Mouse (Mus musculus) intestine, postnatal 0 days (tissue): Measurements from ENCODE around the gene Adra2b. TPM values are rescaled to one million over a fixed set of nuclear protein-coding genes. Genes with fewer than 3 reads are reported as not detected.
A peak's percentile ranks its signal among the peaks of the same experiment; 100 is the strongest.

Experiments
- ATAC-seq: fragments of 200-750 bp; cut with Nextera tagmentation; 2 replicates; pipeline ENCODE4 v1.8.0; 2017; ENCODE audit warnings: mild to moderate bottlenecking, moderate TSS enrichment, moderate library complexity
- H3K27ac ChIP-seq: fragments of 300-500 bp; sonication (generic); 2 replicates; pipeline ENCODE4 v1.5.1; 2014; ENCODE audit warnings: mild to moderate bottlenecking, low read depth, low read length, moderate library complexity
- H3K27me3 ChIP-seq: fragments of 300-500 bp; sonication (generic); replicated peaks from 2 replicates; pipeline ENCODE4 v1.6.1; 2014; ENCODE audit warnings: low read length, mixed read lengths; ENCODE audit not compliant: control insufficient read depth, insufficient read depth
- H3K36me3 ChIP-seq: fragments of 300-500 bp; sonication (generic); 2 replicates; pipeline ENCODE4 v1.6.1; 2014; ENCODE audit warnings: mild to moderate bottlenecking, moderate library complexity; ENCODE audit not compliant: control insufficient read depth, insufficient read depth
- H3K4me1 ChIP-seq: fragments of 300-500 bp; sonication (generic); replicated peaks from 2 replicates; pipeline ENCODE4 v1.6.1; 2014; ENCODE audit warnings: antibody characterized with exemption, low read length, mixed read lengths; ENCODE audit not compliant: control insufficient read depth, insufficient read depth
- H3K4me2 ChIP-seq: fragments of 300-500 bp; sonication (generic); replicated peaks from 2 replicates; pipeline ENCODE4 v1.6.1; 2014; ENCODE audit warnings: low read depth, mild to moderate bottlenecking, moderate library complexity
- H3K4me3 ChIP-seq: fragments of 300-500 bp; sonication (generic); 2 replicates; pipeline ENCODE4 v1.5.1; 2014; ENCODE audit warnings: low read depth, low read length
- H3K9ac ChIP-seq: fragments of 300-500 bp; sonication (generic); 2 replicates; pipeline ENCODE4 v1.6.1; 2014; ENCODE audit warnings: mild to moderate bottlenecking, low read depth, low read length
- H3K9me3 ChIP-seq: fragments of 300-500 bp; sonication (generic); 2 replicates; pipeline ENCODE4 v1.6.1; 2016; ENCODE audit warnings: mixed run types; ENCODE audit not compliant: control insufficient read depth
- CTCF ChIP-seq: sonication (generic); IDR thresholded peaks from 2 replicates; pipeline ENCODE4 v1.5.1; 2016; ENCODE audit warnings: low read depth, mild to moderate bottlenecking, control low read depth, antibody characterized with exemption, moderate library complexity
- WGBS: fragments of 180-500 bp; shearing (Covaris S2); extraction: QIAGEN DNeasy Blood & Tissue Kit; methylation state at CpG from one replicate; pipeline ENCODE4 v1.1.7; 2014; 5-methylcytosine and 5-hydroxymethylcytosine counted together
- polyA plus RNA-seq: library from polyadenylated mRNA; unstranded; fragments of >200 nt; fragmentation: Nextera tagmentation; extraction: Ambion mirVana; gene quantifications from 2 replicates; pipeline ENCODE4 v1.2.1, GENCODE M21; 2015

The Adra2b gene
- polyA plus RNA-seq, 1 experiment from 2014 or later: 1.4 TPM

DNA sequence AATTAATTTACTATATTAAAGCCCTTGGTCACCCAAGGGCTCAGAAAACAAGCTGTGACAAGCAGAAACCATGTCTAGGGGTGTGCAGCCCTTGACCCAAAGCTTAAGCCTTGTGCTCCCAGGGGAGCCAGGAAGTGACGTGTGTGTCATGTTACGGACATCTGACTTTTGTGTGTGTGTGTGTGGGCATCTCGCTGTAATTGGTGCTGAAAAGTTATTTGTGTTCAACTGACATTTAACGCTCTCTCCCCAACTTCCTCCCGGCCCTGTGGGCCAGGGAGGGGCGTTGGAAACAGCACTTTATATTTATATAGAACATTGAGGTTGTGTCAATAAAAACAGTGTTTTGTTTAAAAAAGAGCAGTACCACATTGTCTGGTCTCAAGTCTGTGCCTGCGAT, 25.0 kb upstream of the Adra2b start:
- Histone ChIP-seq H3K27me3 (peaks cover 16% of the 10 kb centered on the region), H3K9me3 (no peaks in the 10 kb centered on the region), H3K36me3 (no peaks in the 10 kb centered on the region), H3K4me3 (peak overlapping the region; percentile 56; the same call in 1 of the 2 replicates), H3K4me2 (peak overlapping the region; percentile 90; the same call in 1 of the 2 replicates), H3K27ac (no peak overlapping the region), H3K4me1 (no peaks in the 10 kb centered on the region; the same call in 1 of the 2 replicates), H3K9ac (no peak overlapping the region)
- WGBS: 63% methylated on average over 7 of the region's 7 CpGs
- no peak for TF ChIP-seq CTCF
- ATAC-seq: no peak

DNA sequence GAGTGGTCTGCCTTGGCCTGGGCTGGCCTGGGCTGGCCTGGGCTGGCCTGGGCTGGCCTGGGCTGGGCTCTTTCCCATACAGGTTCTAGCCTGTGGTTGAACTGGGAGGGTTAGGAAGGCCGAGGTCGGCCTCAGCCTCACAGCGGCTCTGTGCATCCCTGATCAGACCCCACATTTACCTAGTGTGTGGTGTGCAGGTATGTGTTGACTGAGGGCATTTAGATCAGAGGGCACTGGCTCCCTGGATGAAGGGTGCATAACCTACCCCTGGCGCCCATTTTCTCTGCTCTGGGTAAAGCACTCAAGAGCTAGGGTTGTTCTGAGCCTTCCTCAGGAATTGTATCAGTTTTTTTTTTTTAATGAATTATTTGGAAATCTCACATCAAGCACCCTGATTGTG, 24.6 kb upstream of the Adra2b start, which contains the start of gene Astl:
TSS of gene Astl (plus strand) at position 224 of the 400 bp plus-strand sequence.
- Histone ChIP-seq H3K9me3 (no peaks in the 10 kb centered on the region), H3K27me3 (peaks cover 16% of the 10 kb centered on the region), H3K4me1 (no peaks in the 10 kb centered on the region; the same call in 1 of the 2 replicates), H3K27ac (no peak within 1 kb of the TSS), H3K4me2 (peak within 1 kb of the TSS; percentile 90), H3K4me3 (peak within 1 kb of the TSS; percentile 56; the same call in 1 of the 2 replicates), H3K9ac (no peak within 1 kb of the TSS), H3K36me3 (no peaks in the 10 kb centered on the region)
- WGBS: 79% methylated on average over 4 of the region's 4 CpGs
- TF ChIP-seq CTCF: no peak
- no peak for ATAC-seq

DNA sequence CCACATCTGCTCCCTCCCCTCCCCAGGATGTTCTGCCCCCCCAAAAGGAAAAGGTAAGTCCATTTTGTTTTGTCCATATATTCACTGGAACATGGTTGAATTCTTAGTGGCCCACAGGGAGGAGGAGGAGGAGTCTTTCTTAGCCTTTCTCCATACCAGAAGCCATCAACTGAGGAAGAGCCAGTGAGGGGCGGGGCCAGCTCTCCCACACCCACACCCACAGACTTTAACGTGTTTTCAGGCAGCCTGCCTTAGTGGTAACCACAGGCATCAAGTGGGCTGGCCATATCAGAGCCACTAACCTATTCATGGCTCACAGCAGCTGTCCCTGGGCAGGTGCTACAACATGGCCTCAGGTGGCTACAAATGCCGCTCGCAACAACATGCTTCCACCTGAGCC, 24.2 kb upstream of the Adra2b start:
- 74% methylated on average over 4 of the region's 4 CpGs for WGBS
- ATAC-seq: no peak
- no peak overlapping the region for H3K4me3 ChIP-seq
- H3K4me1 ChIP-seq: no peaks in the 10 kb centered on the region; the same call in 1 of the 2 replicates
- H3K36me3 ChIP-seq: no peaks in the 10 kb centered on the region
- peaks cover 16% of the 10 kb centered on the region for H3K27me3 ChIP-seq
- no peak for TF ChIP-seq CTCF
- no peak overlapping the region for H3K27ac ChIP-seq
- no peak overlapping the region for H3K4me2 ChIP-seq
- H3K9ac ChIP-seq: no peak overlapping the region
- no peaks in the 10 kb centered on the region for H3K9me3 ChIP-seq

DNA sequence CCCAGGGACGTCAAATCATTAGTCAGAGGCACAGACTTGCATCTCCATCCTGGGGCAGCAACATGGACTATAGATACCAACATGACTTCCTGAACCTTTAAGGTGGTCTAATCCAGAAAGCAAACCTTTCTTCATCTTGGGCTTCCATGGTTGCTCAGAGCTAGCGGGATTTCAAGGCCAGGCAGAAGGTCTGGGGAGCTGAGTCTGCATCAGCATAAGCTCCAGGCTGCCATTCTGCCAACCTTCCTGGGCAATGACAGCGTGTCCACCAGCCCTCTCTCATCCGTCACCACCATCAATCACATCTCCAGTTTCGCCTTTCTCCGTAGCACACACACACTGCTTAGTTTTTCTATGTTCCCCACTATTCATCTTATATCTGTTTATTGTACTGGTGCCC, 23.7 kb upstream of the Adra2b start:
- no peak overlapping the region for H3K9ac ChIP-seq
- no peak for TF ChIP-seq CTCF
- no peak overlapping the region for H3K4me3 ChIP-seq
- H3K4me2 ChIP-seq: no peak overlapping the region
- 72% methylated on average over 6 of the region's 6 CpGs for WGBS
- no peak for ATAC-seq
- peaks cover 16% of the 10 kb centered on the region for H3K27me3 ChIP-seq
- no peaks in the 10 kb centered on the region for H3K36me3 ChIP-seq
- no peaks in the 10 kb centered on the region; the same call in 1 of the 2 replicates for H3K4me1 ChIP-seq
- H3K9me3 ChIP-seq: no peaks in the 10 kb centered on the region
- H3K27ac ChIP-seq: no peak overlapping the region

DNA sequence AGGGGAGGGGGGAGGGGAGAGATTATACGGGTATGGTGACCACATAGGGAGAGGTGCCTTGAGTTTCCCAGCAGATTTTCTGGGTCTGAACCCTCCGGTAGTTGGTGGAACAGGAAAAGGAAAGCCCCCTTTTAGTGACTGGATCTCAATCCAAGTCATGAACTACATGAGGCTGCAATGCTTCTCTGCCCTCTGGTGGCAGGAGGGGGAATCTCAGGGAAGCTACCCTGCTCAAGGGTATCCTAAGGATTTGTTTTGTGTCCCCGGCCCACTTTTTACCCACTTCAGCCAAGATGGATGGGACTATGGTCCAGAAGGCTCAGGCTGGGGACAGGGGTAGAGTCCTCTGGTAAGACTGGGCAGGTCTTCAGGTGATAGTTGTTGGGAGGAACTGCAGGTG, 21.8 kb upstream of the Adra2b start:
- H3K9me3 ChIP-seq: no peaks in the 10 kb centered on the region
- no peaks in the 10 kb centered on the region for H3K36me3 ChIP-seq
- TF ChIP-seq CTCF: peak; percentile 93
- peaks cover 11% of the 10 kb centered on the region for H3K27me3 ChIP-seq
- H3K4me3 ChIP-seq: no peak overlapping the region
- H3K27ac ChIP-seq: no peak overlapping the region
- H3K4me1 ChIP-seq: no peaks in the 10 kb centered on the region
- H3K4me2 ChIP-seq: no peak overlapping the region
- 11% methylated on average over 3 of the region's 3 CpGs for WGBS
- ATAC-seq: no peak
- no peak overlapping the region for H3K9ac ChIP-seq

DNA sequence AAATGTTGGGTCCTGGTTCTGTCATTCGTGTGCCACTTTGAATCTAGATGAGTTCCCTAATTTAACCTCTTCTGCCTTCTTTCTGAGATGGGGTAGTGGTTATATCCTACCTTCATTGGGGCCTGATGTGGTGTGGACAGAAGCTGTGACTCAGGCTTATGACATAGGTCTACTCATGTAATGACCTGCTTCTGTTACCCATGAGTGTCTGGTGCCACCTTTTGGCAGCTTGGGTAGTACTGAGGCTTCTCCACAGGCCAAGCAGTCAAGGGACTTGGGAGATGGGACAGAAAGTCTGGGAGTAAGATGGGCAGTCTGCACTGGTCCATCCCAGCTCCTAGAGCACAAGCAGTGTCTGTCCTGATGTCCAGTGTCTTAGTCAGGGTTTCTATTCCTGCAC, 16.7 kb upstream of the Adra2b start:
- Histone ChIP-seq H3K4me2 (no peak overlapping the region), H3K9me3 (no peaks in the 10 kb centered on the region), H3K4me3 (no peak overlapping the region), H3K27me3 (no peaks in the 10 kb centered on the region), H3K4me1 (no peaks in the 10 kb centered on the region), H3K9ac (no peak overlapping the region), H3K27ac (no peak overlapping the region), H3K36me3 (no peaks in the 10 kb centered on the region)
- WGBS: 50% methylated on average over 1 of the region's 1 CpGs
- ATAC-seq: no peak
- TF ChIP-seq CTCF: peak; percentile 61
